Mouse (Mus musculus) myocyte (in vitro differentiated cells): Measurements from ENCODE around the gene Ube2l6.

Source experiments
- CEBPB ChIP-seq: IDR thresholded peaks from 2 replicates; pipeline ENCODE4 v1.6.1; 2011; ENCODE audit warnings: mild to moderate bottlenecking, moderate library complexity; ENCODE audit not compliant: poor library complexity, insufficient read depth, severe bottlenecking
- E2F4 ChIP-seq: IDR thresholded peaks from one replicate; pipeline ENCODE4 v1.6.1; 2011; ENCODE audit warnings: mild to moderate bottlenecking, control low read depth, moderate library complexity; ENCODE audit not compliant: insufficient read depth
- POLR2A ChIP-seq: IDR thresholded peaks from one replicate; pipeline ENCODE4 v1.6.1; 2011; ENCODE audit warnings: low read depth, mild to moderate bottlenecking, control low read depth, moderate library complexity; ENCODE audit not compliant: insufficient read length
- USF1 ChIP-seq: IDR thresholded peaks from one replicate; pipeline ENCODE4 v1.6.1; 2011; ENCODE audit warnings: low read depth, mild to moderate bottlenecking, control low read depth, moderate library complexity

DNA sequence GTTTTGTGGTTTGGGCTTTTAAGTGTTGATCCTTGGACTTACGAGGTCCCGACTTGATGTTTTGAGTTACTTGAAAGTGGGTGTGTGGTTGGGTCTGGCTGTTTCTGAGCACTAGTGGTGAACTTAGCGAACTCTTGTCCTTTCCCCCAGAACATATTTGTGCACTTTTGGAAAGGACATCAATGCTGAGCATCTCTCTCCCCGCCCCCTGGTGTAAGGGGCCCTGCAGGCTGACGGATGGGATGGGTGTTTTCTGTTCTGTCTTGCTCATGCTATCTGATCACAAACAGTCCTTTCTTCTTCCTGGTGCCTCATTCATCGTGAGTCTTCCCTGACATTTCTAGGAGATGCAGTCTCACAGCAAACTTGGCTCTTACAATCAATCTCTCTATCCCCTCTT lies 45.0 kb downstream of the Ube2l6 start:
- no peak for TF ChIP-seq USF1
- no peak for TF ChIP-seq E2F4
- TF ChIP-seq POLR2A, result no peak
- no peak for TF ChIP-seq CEBPB
